Mouse (Mus musculus): ENCODE measurements around the gene Dock7. TPM values are rescaled to one million over a fixed set of nuclear protein-coding genes. Genes with fewer than 3 reads are reported as not detected.

Gene Dock7
- polyA plus RNA-seq, 1 experiment from 2014 or later = 95.3 TPM

GRCm38 (mm10) chr4:99121123-99121755 is 524 bp upstream of the Dock7 start:
- Histone ChIP-seq H3K4me1 (replicated peaks) (peaks cover 37% of the 10 kb centered on the region), H3K4me2 (peak overlapping the region; percentile 65), H3K9me3 (no peaks in the 10 kb centered on the region), H3K4me3 (replicated peaks) (peak overlapping the region; percentile 99), H3K27me3 (no peaks in the 10 kb centered on the region), H3K9ac (replicated peaks) (peak overlapping the region; percentile 99), H3K27ac (peak overlapping the region; percentile 88; the same call in 1 of the 2 replicates), H3K36me3 (no peaks in the 10 kb centered on the region)
- 3% methylated on average over 17 of the region's 17 CpGs for WGBS
- ATAC-seq (ENCODE audit: insufficient number of reproducible peaks, insufficient read depth, low FRiP score, low TSS enrichment, low read depth) = peak; percentile 54

DNA sequence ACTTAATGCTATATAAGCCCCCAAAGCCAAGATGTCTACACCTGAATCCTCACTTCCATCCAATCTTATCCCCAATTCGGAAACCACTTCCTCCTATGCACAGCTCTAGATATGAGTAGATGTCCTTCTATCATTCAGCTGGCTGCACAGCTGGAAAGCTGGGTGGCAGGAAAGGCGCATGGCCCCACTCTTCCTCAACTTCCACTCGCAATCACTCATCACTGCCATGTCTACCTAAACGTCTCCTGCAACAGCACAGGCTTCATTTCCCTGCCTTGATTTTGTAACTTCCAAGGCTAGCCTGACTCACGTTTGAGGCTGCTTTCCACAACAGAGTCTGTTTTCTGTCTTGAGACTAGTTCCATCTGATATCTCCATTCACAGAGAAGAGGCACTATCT is 1.7 kb downstream of the Dock7 start:
- H3K9ac ChIP-seq (replicated peaks) = no peak overlapping the region
- H3K4me2 ChIP-seq = peak overlapping the region; percentile 65
- WGBS = 44% methylated on average over 5 of the region's 5 CpGs
- H3K27me3 ChIP-seq = no peaks in the 10 kb centered on the region
- no peak for ATAC-seq (ENCODE audit: insufficient number of reproducible peaks, insufficient read depth, low FRiP score, low TSS enrichment, low read depth)
- H3K27ac ChIP-seq = no peak overlapping the region
- peaks cover 43% of the 10 kb centered on the region for H3K4me1 ChIP-seq (replicated peaks)
- peak overlapping the region; percentile 23 for H3K4me3 ChIP-seq (replicated peaks)
- H3K9me3 ChIP-seq = no peaks in the 10 kb centered on the region
- no peaks in the 10 kb centered on the region for H3K36me3 ChIP-seq

GRCm38 (mm10) chr4:99115797-99116196 is 4.9 kb downstream of the Dock7 start:
- Histone ChIP-seq H3K9ac (replicated peaks) (no peak overlapping the region), H3K4me2 (no peak overlapping the region), H3K27me3 (no peaks in the 10 kb centered on the region), H3K4me3 (replicated peaks) (no peak overlapping the region), H3K27ac (peak overlapping the region; percentile 67; the same call in 1 of the 2 replicates), H3K4me1 (replicated peaks) (peaks cover 43% of the 10 kb centered on the region), H3K9me3 (no peaks in the 10 kb centered on the region), H3K36me3 (no peaks in the 10 kb centered on the region)
- no peak for ATAC-seq (ENCODE audit: insufficient number of reproducible peaks, insufficient read depth, low FRiP score, low TSS enrichment, low read depth)
- WGBS = 80% methylated on average over 9 of the region's 9 CpGs

GRCm38 (mm10) chr4:99111670-99112069 is 9.0 kb downstream of the Dock7 start:
- ATAC-seq (ENCODE audit: insufficient number of reproducible peaks, insufficient read depth, low FRiP score, low TSS enrichment, low read depth) = no peak

DNA sequence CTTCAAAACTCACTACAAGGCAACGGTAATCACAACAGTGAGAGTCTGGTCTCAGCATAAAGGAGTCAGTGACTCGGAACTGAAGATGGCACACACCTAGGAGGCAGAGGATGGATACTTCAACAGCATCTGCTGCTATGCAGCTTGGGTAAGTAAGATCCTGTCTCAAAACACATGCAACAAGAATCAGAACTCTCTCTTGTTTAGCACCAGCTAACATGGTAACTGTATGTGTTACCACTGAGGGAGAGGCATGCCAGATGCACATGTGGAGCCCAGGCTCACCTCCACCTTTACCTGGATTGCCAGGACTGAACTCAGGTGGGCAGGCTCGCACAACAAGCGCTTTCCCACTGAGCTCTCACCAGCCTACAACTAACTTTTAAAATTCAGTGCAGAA is 11.9 kb downstream of the Dock7 start:
- no peaks in the 10 kb centered on the region for H3K27me3 ChIP-seq
- H3K4me1 ChIP-seq (replicated peaks) = peaks cover 32% of the 10 kb centered on the region
- no peak for ATAC-seq (ENCODE audit: insufficient number of reproducible peaks, insufficient read depth, low FRiP score, low TSS enrichment, low read depth)
- WGBS = 89% methylated on average over 4 of the region's 4 CpGs
- H3K4me2 ChIP-seq = no peak overlapping the region
- no peaks in the 10 kb centered on the region for H3K9me3 ChIP-seq
- no peak overlapping the region for H3K4me3 ChIP-seq (replicated peaks)
- H3K27ac ChIP-seq = no peak overlapping the region
- H3K36me3 ChIP-seq = peaks cover 6% of the 10 kb centered on the region; the same call in 1 of the 2 replicates
- H3K9ac ChIP-seq (replicated peaks) = no peak overlapping the region

More at GRCm38 (mm10) chr4:99111670-99112069, 9.0 kb downstream of the Dock7 start:
- Histone ChIP-seq H3K27me3 (no peaks in the 10 kb centered on the region), H3K4me1 (replicated peaks) (peaks cover 46% of the 10 kb centered on the region), H3K9me3 (no peaks in the 10 kb centered on the region), H3K27ac (no peak overlapping the region), H3K4me3 (replicated peaks) (no peak overlapping the region), H3K36me3 (no peaks in the 10 kb centered on the region), H3K4me2 (no peak overlapping the region), H3K9ac (replicated peaks) (no peak overlapping the region)
- 77% methylated on average over 3 of the region's 3 CpGs for WGBS

GRCm38 (mm10) chr4:99102846-99103245 is 17.9 kb downstream of the Dock7 start:
- Histone ChIP-seq H3K4me3 (replicated peaks) (no peak overlapping the region), H3K36me3 (peaks cover 11% of the 10 kb centered on the region; the same call in 1 of the 2 replicates), H3K27ac (no peak overlapping the region), H3K9ac (replicated peaks) (no peak overlapping the region), H3K4me2 (no peak overlapping the region), H3K27me3 (no peaks in the 10 kb centered on the region), H3K9me3 (no peaks in the 10 kb centered on the region), H3K4me1 (replicated peaks) (peaks cover 13% of the 10 kb centered on the region)
- no peak for ATAC-seq (ENCODE audit: insufficient number of reproducible peaks, insufficient read depth, low FRiP score, low TSS enrichment, low read depth)
- WGBS = 86% methylated on average over 3 of the region's 3 CpGs

- H3K36me3 ChIP-seq = peaks cover 12% of the 10 kb centered on the region; the same call in 1 of the 2 replicates
- H3K27me3 ChIP-seq = no peaks in the 10 kb centered on the region
- no peaks in the 10 kb centered on the region for H3K9me3 ChIP-seq
- H3K27ac ChIP-seq = no peak overlapping the region
- H3K9ac ChIP-seq (replicated peaks) = no peak overlapping the region
- 89% methylated on average over 7 of the region's 7 CpGs for WGBS
- no peak for ATAC-seq (ENCODE audit: insufficient number of reproducible peaks, insufficient read depth, low FRiP score, low TSS enrichment, low read depth)
- H3K4me3 ChIP-seq (replicated peaks) = no peak overlapping the region
- H3K4me1 ChIP-seq (replicated peaks) = peaks cover 6% of the 10 kb centered on the region; the same call in 1 of the 2 replicates
- H3K4me2 ChIP-seq = no peak overlapping the region
Measured at GRCm38 (mm10) chr4:99100724-99101123, 20.0 kb downstream of the Dock7 start.

DNA sequence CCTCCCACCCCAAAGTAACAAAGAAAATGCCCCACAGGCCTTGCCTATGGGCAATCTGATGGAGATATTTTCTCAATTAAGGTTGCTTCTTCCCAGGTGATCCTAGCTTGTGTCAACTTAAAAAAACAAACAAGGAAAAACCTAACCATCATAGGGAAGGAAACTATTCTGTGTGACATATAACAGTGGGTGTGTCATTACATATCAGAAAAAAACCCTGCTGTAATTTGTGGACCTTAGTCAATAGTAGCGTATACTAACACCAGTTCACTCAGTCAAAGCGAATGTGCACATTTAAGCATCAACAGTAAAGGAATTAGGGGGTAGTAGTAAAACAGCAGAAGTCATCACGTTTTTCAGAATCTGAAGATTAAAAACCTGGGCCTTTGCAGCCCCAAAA is 28.9 kb downstream of the Dock7 start:
- no peak overlapping the region for H3K4me3 ChIP-seq (replicated peaks)
- no peak overlapping the region for H3K4me2 ChIP-seq
- H3K9ac ChIP-seq (replicated peaks) = no peak overlapping the region
- no peak for ATAC-seq (ENCODE audit: insufficient number of reproducible peaks, insufficient read depth, low FRiP score, low TSS enrichment, low read depth)
- H3K27me3 ChIP-seq = no peaks in the 10 kb centered on the region
- peaks cover 27% of the 10 kb centered on the region for H3K36me3 ChIP-seq
- WGBS = 90% methylated on average over 3 of the region's 3 CpGs
- no peaks in the 10 kb centered on the region for H3K9me3 ChIP-seq
- H3K4me1 ChIP-seq (replicated peaks) = 0 out of 2 replicates have a peak, but pooled peaks cover 9% of the 10 kb centered on the region
- H3K27ac ChIP-seq = no peak overlapping the region

- Histone ChIP-seq H3K4me3 (replicated peaks) (no peak overlapping the region), H3K4me2 (no peak overlapping the region), H3K27ac (no peak overlapping the region), H3K27me3 (no peaks in the 10 kb centered on the region), H3K36me3 (peaks cover 33% of the 10 kb centered on the region), H3K9me3 (no peaks in the 10 kb centered on the region), H3K4me1 (replicated peaks) (0 out of 2 replicates have a peak, but pooled peaks cover 9% of the 10 kb centered on the region), H3K9ac (replicated peaks) (no peak overlapping the region)
- 53% methylated on average over 3 of the region's 3 CpGs for WGBS
- ATAC-seq (ENCODE audit: insufficient number of reproducible peaks, insufficient read depth, low FRiP score, low TSS enrichment, low read depth) = no peak
Measured at GRCm38 (mm10) chr4:99091151-99091701, 29.5 kb downstream of the Dock7 start.

DNA sequence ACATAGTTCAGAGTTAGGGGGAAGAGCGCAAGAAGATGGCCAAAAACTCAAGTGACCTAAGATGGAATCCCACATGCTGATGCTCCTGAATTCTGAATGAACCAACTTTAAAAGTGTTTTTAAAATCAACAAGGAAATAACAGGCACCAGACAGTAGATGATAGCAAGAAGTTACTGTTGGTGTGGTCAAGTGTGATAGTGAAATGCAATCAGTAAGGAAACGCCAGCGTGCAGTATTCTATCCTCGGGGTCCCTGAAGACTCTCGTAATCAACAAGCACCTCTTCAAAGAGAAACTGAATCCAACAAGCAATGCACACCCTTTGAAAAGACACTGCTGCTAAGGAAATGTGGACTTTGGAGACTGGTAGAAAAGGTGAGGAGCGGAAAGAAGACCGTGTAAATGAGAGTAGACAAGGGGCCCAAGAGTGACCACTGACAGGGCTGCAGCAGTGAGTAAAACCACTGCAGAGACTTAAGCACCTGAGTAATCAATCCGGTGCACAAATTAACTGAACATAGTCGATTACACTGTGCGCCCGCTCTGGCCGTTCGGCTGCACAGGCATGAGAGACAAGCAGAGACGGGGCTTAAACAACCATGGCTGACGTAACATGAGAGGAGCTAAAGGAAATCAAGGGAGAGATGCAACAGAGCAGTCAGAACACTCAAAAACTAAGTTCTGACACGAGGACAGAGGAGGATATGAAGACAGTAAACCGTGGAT is 32.8 kb downstream of the Dock7 start:
- no peaks in the 10 kb centered on the region for H3K27me3 ChIP-seq
- peaks cover 45% of the 10 kb centered on the region for H3K36me3 ChIP-seq
- H3K4me2 ChIP-seq = no peak overlapping the region
- H3K4me3 ChIP-seq (replicated peaks) = no peak overlapping the region
- WGBS = 91% methylated on average over 17 of the region's 17 CpGs
- no peaks in the 10 kb centered on the region for H3K9me3 ChIP-seq
- ATAC-seq (ENCODE audit: insufficient number of reproducible peaks, insufficient read depth, low FRiP score, low TSS enrichment, low read depth) = no peak
- no peak overlapping the region for H3K9ac ChIP-seq (replicated peaks)
- no peak overlapping the region for H3K27ac ChIP-seq
- H3K4me1 ChIP-seq (replicated peaks) = 0 out of 2 replicates have a peak, but pooled peaks cover 4% of the 10 kb centered on the region

GRCm38 (mm10) chr4:99083862-99084261 is 36.9 kb downstream of the Dock7 start:
- Histone ChIP-seq H3K9ac (replicated peaks) (no peak overlapping the region), H3K27me3 (no peaks in the 10 kb centered on the region), H3K4me3 (replicated peaks) (no peak overlapping the region), H3K9me3 (no peaks in the 10 kb centered on the region), H3K27ac (no peak overlapping the region), H3K4me2 (no peak overlapping the region), H3K36me3 (peaks cover 50% of the 10 kb centered on the region), H3K4me1 (replicated peaks) (no peaks in the 10 kb centered on the region)
- ATAC-seq (ENCODE audit: insufficient number of reproducible peaks, insufficient read depth, low FRiP score, low TSS enrichment, low read depth) = no peak
- 96% methylated on average over 3 of the region's 3 CpGs for WGBS

Measured in limb, embryonic 12.5 days (tissue).